Mouse (Mus musculus) spleen, adult 2 months (tissue): Measurements from ENCODE around the gene Prmt3. TPM values are rescaled to one million over a fixed set of nuclear protein-coding genes. Genes with fewer than 3 reads are reported as not detected.

Experiments
- DNase-seq, 2 experiments: peaks; one replicate each; pipeline versions ENCODE4 v3.0.0 to v3.0.0-alpha.2; 2012 to 2021; ENCODE audit warnings: low spot score in 2 of 2, low read depth in 1 of 2
- H3K27ac ChIP-seq: fragments of 200-500 bp; 2 replicates; pipeline ENCODE4 v1.5.1; 2012; ENCODE audit warnings: low read length, inconsistent platforms; ENCODE audit not compliant: insufficient read depth
- H3K27me3 ChIP-seq: fragments of 200-500 bp; 2 replicates; pipeline ENCODE4 v1.6.1; 2012; ENCODE audit warnings: mild to moderate bottlenecking, moderate library complexity, low read length, inconsistent platforms; ENCODE audit not compliant: control insufficient read depth, insufficient read depth
- H3K36me3 ChIP-seq: fragments of 200-500 bp; 2 replicates; pipeline ENCODE4 v1.6.1; 2012; ENCODE audit warnings: mild to moderate bottlenecking, low read length, inconsistent platforms; ENCODE audit not compliant: control insufficient read depth, insufficient read depth
- H3K4me1 ChIP-seq: fragments of 200-500 bp; 2 replicates; pipeline ENCODE4 v1.6.1; 2011; ENCODE audit warnings: inconsistent platforms; ENCODE audit not compliant: control insufficient read depth, insufficient read depth, insufficient read length
- H3K4me3 ChIP-seq: fragments of 200-500 bp; 2 replicates; pipeline ENCODE4 v1.5.1; 2011; ENCODE audit warnings: mild to moderate bottlenecking, inconsistent platforms; ENCODE audit not compliant: insufficient read depth, insufficient read length; ENCODE audit errors: extremely low read depth
- CTCF ChIP-seq: fragments of 200-500 bp; IDR thresholded peaks from 2 replicates; pipeline ENCODE4 v1.5.1; 2011; ENCODE audit warnings: mild to moderate bottlenecking, inconsistent platforms; ENCODE audit not compliant: insufficient read depth, insufficient read length, insufficient replicate concordance; ENCODE audit errors: extremely low read depth
- POLR2A ChIP-seq: fragments of 200-500 bp; IDR thresholded peaks from 2 replicates; pipeline ENCODE4 v1.6.1; 2011; ENCODE audit warnings: low read depth, low read length, inconsistent platforms
- WGBS: fragments of 180-500 bp; shearing (Covaris S2); methylation state at CpG from one replicate; pipeline ENCODE4 v1.1.7; 2018; 5-methylcytosine and 5-hydroxymethylcytosine counted together
- polyA plus RNA-seq: library from polyadenylated mRNA; depleted of rRNA; stranded (reverse); fragments of >200 nt; gene quantifications from 2 replicates; pipeline ENCODE4 v1.2.3, GENCODE M21; 2012

Prmt3 gene
- polyA plus RNA-seq, 1 experiment: 17.1 TPM

DNA sequence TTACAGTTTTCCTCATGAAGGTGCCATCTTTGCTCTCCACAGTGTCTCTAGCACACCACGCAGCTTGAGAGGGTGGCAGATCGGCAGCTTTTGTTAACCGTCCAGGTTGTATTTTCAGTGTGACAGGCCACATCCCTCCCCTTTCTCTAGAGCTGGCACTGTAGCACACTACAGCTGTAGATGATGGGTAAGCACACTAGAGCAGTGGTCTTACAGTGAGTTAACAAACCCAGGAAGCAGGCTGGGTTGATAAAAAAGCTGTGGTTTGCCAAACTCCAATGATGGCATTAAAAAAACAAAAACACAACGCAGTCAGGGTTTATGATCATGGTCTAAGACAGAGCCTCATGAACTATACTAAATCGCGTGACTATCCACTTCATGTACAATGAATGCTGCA lies 45.9 kb downstream of the Prmt3 start:
- no peak overlapping the region for H3K27ac ChIP-seq
- no peaks in the 10 kb centered on the region for H3K27me3 ChIP-seq
- WGBS: 81% methylated on average over 6 of the region's 6 CpGs
- DNase-seq: no peak
- peaks cover 3% of the 10 kb centered on the region for H3K4me1 ChIP-seq
- no peak overlapping the region for H3K4me3 ChIP-seq
- no peak for TF ChIP-seq POLR2A
- no peak for TF ChIP-seq CTCF
- peaks cover 18% of the 10 kb centered on the region for H3K36me3 ChIP-seq

DNA sequence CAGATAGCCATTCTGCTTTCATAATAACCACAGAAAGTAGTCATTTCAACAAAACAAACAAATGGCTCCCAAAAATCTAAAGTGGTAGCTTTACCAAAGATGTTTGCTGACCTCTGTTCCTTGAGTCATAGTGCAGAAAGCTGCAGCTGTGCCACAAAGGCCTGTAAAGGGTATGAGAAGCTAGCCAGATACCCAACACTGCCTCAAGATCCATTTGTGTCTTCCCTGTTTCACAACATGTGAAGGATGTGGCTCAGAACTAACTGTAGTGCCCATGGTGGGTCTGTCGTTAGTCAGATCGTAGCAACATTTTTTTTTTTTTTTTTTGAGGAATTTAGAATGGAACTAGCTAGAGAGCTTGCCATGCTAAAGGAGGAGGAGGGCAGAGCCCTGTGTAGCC lies 46.4 kb downstream of the Prmt3 start:
- DNase-seq: no peak
- no peak for TF ChIP-seq CTCF
- TF ChIP-seq POLR2A: no peak
- H3K4me1 ChIP-seq: peaks cover 3% of the 10 kb centered on the region
- WGBS: 88% methylated on average over 2 of the region's 2 CpGs
- H3K4me3 ChIP-seq: no peak overlapping the region
- H3K27ac ChIP-seq: no peak overlapping the region
- H3K27me3 ChIP-seq: no peaks in the 10 kb centered on the region
- H3K36me3 ChIP-seq: peaks cover 20% of the 10 kb centered on the region

DNA sequence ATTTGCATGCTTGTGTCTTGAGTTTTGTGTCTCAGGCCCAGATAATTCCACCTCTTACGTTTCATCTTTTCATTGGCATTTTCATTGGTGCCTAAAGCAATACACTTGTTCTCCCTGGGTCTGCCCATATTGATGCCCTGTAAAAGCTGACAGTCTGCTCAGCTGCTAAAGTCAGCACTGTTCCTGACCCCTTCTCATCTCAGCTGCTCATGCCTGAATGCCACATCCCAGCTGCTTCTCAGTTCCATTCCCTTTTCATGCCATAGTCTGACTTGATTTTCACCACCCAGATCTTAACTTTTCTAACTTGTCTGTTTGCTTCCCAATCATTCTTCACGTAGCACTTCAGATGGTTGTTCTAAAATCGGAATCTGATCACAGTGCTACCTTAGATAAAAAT lies 47.3 kb downstream of the Prmt3 start:
- WGBS: 91% methylated on average over 3 of the region's 3 CpGs
- TF ChIP-seq CTCF (no peak), POLR2A (no peak)

DNA sequence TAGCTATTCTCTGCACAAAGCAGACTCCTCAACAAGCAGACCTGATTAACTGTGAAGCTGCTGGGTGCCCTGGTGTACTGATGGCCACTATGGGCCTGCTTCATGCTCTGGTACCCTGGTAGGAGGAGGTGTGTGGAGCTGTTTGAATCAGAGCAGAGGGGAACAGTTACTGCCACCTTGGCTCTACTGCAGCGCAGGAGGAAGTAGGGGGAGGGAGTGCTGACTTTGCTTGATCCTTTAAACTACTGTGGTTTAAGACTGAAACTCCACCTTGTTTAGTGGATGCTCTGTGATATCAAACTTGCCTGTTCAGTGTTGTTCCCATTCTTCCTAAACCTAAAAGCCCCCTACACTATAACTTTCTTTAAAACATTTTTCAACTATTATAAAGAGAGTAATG lies 49.8 kb downstream of the Prmt3 start:
- TF ChIP-seq CTCF: no peak
- no peak for TF ChIP-seq POLR2A
- no peaks in the 10 kb centered on the region for H3K27me3 ChIP-seq
- H3K36me3 ChIP-seq: peaks cover 22% of the 10 kb centered on the region
- DNase-seq: no peak
- no peak overlapping the region for H3K4me3 ChIP-seq
- 44% methylated on average over 1 of the region's 1 CpGs for WGBS
- no peaks in the 10 kb centered on the region for H3K4me1 ChIP-seq
- no peak overlapping the region for H3K27ac ChIP-seq

More for the DNA sequence above, 47.3 kb downstream of the Prmt3 start:
- no peak for DNase-seq
- H3K4me3 ChIP-seq: no peak overlapping the region
- H3K27ac ChIP-seq: no peak overlapping the region
- H3K27me3 ChIP-seq: no peaks in the 10 kb centered on the region
- peaks cover 3% of the 10 kb centered on the region for H3K4me1 ChIP-seq
- peaks cover 23% of the 10 kb centered on the region for H3K36me3 ChIP-seq

DNA sequence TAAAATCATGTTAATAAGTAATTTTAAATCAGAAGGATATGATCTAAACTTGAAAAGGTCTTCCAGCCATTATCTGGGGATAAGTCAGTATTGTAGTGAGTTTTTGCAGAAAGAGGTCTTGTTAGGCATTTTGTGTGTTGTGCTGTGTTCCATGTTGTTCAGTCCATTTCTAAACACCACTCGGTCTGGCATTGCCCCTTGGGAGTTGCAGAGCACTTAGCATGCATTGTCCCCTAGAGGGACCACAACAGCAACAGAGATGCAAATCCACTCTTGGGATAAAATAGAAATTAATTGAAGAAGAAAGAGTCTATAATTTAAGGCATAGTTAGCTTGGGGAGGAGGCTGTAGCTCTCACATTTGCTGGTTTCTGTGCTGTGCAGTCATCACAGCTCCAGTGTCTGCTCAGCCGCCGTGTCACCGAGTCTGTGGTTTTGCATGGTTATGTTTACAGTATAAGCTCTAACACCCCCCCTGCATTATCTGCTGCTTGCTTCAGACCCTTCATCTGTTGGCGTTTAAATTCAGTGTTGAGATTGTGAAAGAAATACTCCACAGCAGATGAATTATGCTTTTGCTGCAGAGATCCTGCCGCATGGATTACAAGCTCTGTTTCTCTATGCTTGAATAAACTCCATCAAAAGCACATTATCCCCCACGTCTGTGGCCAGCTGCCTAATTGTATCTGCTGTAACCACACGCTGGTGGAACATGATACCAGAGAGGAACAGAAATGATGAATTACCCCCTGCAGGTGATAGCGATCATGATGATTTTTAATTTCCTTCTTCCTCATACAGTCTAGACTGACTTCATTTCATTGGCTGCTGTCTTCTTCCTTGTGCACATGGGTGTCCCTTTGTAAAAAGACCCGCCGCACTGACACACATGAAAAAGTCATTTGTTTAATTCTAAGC lies 64.5 kb downstream of the Prmt3 start:
- TF ChIP-seq CTCF (no peak), POLR2A (no peak)
- Histone ChIP-seq H3K4me1 (no peaks in the 10 kb centered on the region; the same call in 1 of the 2 replicates), H3K36me3 (peaks cover 5% of the 10 kb centered on the region; the same call in 1 of the 2 replicates), H3K27ac (no peak overlapping the region), H3K27me3 (no peaks in the 10 kb centered on the region), H3K4me3 (no peak overlapping the region)
- 34% methylated on average over 11 of the region's 11 CpGs for WGBS
- peak in 1 of 2 experiments; percentile 41 for DNase-seq

DNA sequence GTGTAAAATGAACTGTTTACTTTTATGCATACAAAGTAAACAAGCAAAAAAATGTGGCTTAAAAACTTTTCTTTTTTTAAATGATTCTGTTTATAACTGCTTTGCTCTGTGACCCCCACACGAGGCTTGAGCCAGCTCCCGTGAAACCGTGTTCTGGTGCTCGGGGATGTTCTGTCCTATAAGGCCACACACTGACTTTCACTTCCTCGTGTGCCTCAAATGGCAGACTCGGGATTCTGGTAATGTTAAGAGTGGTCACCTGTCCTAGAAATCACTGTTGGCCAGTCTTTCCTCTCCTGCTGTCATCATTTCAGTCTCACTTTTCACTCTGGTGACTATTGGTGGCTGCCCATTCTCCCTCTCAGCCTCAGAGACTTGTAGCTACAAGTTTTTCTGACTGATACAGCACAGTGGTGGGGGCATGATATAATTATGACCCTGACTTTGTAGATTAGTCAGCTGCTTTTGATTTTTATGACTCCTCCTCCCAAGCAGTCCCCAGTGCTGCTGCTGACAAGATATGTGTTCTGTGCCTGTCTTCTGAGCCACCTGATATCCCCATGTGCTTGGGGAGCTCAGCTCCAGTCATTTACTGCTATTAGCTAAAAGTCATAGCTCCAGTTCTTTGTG lies 65.3 kb downstream of the Prmt3 start:
- H3K36me3 ChIP-seq: peaks cover 3% of the 10 kb centered on the region; the same call in 1 of the 2 replicates
- no peaks in the 10 kb centered on the region; the same call in 1 of the 2 replicates for H3K4me1 ChIP-seq
- H3K4me3 ChIP-seq: no peak overlapping the region
- TF ChIP-seq CTCF (no peak), POLR2A (no peak)
- WGBS: 29% methylated on average over 6 of the region's 6 CpGs
- peak in 1 of 2 experiments; percentile 9 for DNase-seq
- H3K27ac ChIP-seq: no peak overlapping the region
- H3K27me3 ChIP-seq: no peaks in the 10 kb centered on the region

DNA sequence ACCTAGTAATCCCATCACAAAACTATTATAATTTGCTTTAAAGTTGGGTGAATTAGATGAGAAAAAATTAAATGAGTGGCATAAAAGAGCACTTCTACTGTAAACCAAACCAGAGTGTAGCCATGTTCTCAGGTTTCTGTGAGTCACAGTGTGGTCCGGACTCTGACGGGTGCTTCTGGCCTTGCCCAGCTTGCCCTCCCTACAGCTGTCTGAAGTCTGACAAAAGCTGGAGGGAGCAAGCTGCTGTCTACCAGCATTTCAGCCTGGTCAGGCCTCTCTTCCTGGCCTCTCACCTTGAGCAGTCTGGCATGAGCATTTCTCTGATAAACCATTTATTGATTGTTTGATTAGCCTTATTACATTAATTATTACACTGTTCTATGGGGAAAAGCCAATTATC lies 69.8 kb downstream of the Prmt3 start:
- no peak for DNase-seq
- TF ChIP-seq CTCF (no peak), POLR2A (no peak)
- H3K27ac ChIP-seq: no peak overlapping the region
- no peaks in the 10 kb centered on the region for H3K27me3 ChIP-seq
- H3K4me1 ChIP-seq: no peaks in the 10 kb centered on the region; the same call in 1 of the 2 replicates
- no peak overlapping the region for H3K4me3 ChIP-seq
- peaks cover 11% of the 10 kb centered on the region; the same call in 1 of the 2 replicates for H3K36me3 ChIP-seq
- 94% methylated on average over 2 of the region's 2 CpGs for WGBS
